Mouse (Mus musculus) liver, embryonic 14.5 days (tissue): ENCODE results near the gene Lrch3.

Experiments
- CTCF ChIP-seq: IDR thresholded peaks from 2 replicates; pipeline ENCODE4 v1.5.1; 2016; ENCODE audit warnings: antibody characterized with exemption, low read depth, control low read depth
- EP300 ChIP-seq: IDR thresholded peaks from 2 replicates; pipeline ENCODE4 v1.6.1; 2016; ENCODE audit warnings: antibody characterized with exemption, low read depth

GRCm38 (mm10) chr16:32887996-32888395 is 25.9 kb upstream of the Lrch3 start:
- TF ChIP-seq EP300 (no peak), CTCF (peak; percentile 42)
